Mouse (Mus musculus) CD4-positive, CD25-positive, alpha-beta regulatory T cell, adult 2 months (primary cell): Measurements from ENCODE around the gene Hist2h3c2.
"Not testable (repeated sequence)": the region's sequence is repeated elsewhere in the genome, so short reads cannot be mapped to it uniquely, and the experiment has no call there.

Source experiments
- DNase-seq: peaks from one replicate; pipeline ENCODE4 v3.0.0-alpha.2; 2012; ENCODE audit warnings: low read depth, low spot score

The Hist2h3c2 gene

DNA sequence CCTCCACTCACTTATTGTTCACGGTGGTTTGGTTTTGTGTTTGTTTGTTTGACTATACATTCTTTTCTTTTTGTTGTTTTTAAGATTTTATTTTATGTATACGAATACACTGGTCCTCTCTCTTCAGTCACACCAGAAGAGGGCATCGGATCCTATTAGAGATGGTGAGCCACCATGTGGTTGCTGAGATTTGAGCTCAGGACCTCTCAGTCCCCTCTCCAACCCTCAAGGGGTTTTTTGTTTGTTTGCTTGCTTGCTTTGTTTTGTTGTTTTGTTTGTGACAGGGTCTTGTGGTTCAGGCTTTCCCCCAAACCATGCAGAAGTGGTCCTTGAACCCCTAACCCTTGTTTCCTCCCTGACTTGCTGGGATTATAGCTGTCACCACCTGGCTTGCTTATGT, 22.7 kb upstream of the Hist2h3c2 start:
- DNase-seq, result no peak

DNA sequence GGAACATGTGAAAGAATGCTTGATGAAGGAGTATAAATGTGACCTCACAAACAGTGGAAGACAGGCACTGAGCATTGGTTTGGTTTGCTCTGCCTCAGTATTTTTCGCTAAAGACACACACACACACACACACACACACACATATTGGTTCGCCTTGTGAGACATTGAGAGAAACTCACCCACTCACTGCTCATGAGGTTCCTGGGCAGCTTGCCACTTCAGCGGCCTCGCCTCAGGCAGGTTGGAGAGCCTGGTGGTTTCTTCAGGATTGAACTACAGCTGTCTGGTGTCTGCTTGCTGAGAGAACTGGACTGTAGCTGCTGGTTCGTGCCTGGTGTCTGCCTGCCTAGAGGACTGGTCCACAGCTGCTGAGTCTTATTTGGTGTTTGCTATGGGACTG, 21.3 kb upstream of the Hist2h3c2 start:
- DNase-seq, result no peak

DNA sequence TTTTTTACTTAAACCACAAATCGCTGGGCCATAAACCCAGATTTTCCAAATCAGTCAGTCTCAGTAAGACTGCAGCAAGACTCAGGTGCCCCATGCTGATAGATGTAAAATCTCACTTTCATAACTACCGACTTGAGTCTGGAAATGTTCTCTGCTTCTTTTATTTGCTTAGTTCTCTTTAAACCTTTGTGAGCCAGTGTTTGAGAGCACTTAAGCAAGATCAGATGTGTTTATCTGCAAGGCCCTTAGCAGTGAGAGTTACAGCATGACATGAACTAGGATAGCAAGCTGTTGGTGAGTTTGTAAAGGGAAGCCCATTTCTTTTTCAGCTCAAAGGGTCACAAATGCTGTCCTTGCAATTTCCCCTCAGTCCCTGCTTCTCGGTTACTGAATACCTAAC, 18.3 kb upstream of the Hist2h3c2 start:
- DNase-seq, result no peak

DNA sequence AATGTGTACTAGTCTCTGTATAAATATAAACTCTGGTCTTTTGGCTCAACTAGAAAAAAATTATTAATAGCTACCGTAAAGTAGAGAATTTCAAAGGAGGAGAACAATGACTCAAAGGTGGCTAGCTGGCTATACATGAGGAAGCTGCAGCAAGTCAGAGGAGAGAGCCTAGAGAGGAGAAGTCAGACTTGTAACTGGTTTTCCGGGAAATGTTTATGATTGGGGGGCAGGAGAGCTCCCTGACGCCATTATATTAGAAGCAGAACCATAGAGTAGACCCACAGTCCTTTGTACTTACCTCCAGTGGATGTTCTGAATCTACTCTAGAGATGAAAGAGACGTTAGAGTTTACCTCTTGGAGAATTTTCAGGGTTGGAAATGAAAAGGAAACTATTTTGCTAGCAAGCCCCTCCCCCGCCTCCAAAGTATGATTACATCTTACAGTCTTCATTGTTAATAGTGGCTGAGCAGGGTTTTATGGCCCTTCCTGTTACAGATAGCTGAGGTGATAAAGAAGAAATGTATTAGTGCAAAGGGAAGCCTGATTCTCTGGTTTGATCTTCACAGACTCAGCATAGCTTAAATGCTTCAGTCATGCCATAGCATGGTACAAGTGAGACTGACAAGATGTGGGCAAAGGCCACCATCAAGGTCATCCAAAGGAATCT, 17.1 kb upstream of the Hist2h3c2 start:
- DNase-seq, result no peak

DNA sequence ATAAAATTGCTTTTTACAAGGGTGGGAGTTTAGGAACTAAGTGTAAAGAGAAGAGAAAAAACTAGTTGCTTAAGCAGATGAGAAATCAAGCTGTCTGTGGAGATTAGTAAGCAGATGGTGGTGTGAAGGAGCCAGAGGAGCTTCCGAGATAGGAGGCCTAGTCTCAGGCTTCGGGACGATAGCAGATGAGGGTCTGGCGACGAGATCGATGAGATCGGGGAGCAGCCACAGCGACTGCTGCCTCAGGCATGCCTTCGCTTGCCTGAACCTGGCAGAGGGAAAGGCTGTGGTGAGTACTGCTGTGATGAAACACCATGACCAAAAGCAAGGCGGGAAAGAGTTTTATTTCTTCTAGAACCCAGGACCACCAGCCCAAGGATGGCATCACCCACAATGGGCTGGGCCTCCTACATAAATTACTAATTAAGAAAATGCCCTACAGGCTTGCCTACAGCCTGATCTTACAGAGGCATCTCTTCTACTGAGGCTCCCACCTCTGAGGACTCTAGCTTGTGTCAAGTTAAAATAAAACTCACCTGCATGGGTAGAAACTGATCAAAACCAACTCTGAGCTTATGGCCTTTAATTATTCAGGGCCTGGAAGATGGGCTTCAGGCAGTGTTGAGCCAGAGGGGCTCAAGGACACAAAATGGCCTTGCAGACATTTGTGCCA, 15.9 kb upstream of the Hist2h3c2 start:
- DNase-seq, result no peak

DNA sequence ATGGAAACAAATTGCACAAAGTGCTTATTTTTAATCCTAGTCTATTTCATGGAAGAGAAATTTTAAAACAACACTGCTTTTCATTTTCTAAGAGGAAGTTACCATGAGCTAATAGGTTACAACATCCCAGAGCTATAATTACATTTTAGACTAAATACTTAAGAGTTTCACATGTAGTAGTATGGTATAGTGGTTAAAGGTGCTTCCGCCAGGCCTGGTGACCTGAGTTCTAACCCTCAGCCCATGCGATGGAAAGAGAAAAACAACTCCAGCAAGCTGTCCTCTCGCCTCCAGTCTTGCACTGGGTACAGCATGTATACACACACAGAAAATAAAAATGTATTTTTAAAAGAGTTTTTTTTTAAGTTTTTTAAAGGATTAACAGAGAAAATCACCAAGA, 12.9 kb upstream of the Hist2h3c2 start:
- no peak for DNase-seq

DNA sequence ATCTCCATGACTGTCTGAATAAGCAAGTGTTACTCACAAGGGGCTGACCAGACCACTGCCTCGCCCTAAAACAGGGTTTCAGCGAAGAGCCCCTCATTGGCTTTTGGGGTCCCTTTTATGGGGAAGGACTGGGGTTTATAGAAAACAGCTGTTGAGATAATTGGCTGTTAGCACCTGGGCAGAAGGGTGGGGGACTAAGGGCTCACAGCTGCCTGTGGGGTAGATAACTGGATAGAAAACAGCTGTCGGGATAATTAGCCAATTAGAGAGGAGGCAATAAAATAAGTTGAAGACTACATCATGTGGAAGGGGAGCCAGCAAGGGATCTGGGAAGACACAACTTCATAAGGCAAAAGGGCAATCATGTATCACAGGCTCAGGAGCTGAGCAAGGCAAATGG, 12.0 kb upstream of the Hist2h3c2 start:
- no peak for DNase-seq

DNA sequence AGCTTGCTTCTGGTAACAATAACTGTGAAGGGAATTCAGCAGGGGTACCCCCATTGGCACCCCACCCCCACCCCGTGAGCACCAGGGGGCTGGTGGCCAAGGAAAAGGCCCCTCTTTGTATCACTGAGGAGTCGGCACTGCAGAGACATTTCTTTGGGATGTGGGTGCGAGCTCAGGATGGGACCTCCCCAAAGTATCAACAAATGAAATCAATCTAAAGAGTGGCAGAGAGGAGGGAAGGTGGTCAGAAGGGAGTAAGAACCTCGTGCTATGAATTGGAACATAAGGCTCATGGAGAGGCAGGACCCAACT, 10.1 kb upstream of the Hist2h3c2 start:
- DNase-seq, result no peak

DNA sequence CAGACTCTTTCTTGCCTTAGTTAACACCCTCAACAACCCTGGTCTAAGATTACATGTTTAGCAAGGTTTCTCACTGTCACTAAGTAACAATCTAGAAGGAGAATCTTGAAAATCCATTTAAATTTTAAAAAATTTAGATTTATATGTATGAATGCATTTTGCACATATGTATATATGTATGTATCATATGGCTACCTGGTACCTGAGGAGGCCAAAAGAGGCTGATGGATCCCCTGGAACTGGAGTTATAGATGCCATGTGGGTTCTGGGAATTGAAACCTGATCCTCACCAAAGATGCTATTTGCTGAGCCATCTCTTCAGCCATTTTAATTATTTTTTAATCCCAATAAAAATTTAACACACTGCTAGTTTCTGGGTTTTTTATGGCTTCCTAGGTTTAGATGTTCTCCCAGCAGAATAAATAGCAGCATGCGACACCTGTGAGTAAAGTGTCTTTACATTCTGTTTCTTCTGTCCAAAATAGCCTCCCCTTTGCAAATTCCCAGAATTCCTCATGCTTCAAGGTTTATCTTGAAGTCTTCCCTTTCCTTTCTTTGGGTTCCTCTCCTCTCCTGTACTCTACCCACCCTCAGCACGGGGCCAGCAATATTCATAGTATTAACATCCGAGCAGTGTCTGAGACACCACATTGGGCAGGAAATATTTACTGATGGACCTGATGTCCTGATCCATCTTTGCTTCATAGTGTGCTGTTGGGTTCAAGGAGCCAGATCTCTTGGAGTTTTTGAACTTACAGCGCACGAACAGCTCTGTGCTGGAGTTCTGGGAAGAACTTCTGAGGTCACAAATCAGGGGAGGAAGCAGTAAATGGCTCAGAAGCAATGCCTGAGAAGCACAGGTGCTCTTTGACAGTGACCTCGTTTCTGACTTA, 9.5 kb upstream of the Hist2h3c2 start:
- DNase-seq, result no peak

DNA sequence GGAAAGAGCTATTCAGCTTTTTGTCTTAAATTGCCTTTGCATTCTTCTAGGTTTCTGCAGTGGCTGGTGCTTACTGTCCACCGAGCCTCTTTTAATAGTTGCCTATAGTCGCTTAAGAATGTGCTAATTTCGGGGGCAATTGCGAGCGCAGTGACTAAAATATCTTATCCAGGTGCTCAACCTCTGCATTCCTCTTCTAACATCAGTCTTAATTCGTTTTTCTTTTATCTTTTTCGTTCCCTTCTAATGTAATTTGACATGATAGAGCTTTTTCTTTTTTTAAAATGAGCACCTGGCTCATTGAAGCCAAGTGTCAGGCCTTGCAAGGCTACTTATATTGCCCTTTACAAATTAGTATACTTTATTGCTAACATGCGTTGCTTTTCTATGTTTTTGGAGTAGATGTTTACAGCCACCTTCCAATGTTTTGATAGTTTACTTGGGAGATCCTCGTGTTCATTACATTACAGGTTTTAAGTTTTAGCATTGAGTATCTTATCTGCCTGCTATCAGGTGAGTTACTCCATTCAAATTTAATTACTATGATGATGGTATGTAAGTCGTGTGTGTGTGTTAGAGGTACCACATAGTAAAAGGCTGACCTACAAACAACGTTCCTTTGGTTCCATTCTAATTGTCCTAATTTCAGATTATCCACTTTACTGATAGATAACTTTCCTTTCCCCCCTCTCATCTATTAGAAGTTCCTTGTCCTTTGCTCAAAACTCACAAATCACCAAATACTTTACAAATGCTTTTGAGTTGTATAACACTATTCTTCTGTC, 8.6 kb upstream of the Hist2h3c2 start:
- no peak for DNase-seq

DNA sequence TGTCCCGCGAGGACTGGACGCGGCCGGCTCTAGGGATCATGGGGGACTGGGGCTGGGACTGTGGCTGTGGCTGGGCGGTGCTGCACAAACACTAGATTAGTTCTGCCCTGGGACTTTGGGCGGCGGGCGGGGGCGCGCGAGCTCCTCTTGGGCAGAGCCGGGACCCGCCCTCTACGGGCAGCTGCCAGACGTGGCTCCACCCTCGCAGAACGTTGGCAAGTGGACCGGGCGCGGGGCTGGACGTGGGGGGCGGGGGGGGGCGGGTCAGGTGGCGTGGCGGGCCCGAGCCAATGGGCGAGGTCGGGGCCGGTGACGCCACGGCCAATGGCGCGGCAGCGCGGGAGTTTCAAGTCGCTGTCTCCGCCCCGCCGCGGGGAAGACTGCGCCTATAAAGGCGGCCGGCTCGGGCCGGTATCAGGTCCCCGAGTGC, 7.5 kb upstream of the Hist2h3c2 start, which contains the start of gene Hist2h3c1:
Gene Hist2h3c1, plus strand, starts transcription at position 259 of the 430 bp plus-strand sequence.
- DNase-seq, result not testable (repeated sequence)

DNA sequence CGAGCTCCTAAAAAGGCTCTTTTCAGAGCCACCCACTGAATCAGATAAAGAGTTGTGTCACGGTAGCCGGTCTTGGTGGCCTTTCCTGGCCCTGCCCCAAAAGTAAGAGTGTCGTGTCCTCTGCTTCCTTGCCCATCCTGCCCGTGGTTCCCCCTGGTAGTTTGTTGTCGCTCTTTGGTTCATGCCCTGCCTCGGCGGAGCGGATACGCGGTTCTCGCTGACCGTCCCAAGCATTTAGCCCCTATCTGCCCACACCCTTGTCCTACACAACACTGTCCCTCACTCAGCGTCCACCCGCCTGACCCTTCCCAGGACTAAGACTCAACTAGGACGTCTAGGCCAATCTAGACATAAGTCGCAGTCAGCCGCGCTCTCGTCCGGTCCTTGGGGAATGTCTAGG, 7.1 kb upstream of the Hist2h3c2 start:
- DNase-seq, result not testable (repeated sequence)

DNA sequence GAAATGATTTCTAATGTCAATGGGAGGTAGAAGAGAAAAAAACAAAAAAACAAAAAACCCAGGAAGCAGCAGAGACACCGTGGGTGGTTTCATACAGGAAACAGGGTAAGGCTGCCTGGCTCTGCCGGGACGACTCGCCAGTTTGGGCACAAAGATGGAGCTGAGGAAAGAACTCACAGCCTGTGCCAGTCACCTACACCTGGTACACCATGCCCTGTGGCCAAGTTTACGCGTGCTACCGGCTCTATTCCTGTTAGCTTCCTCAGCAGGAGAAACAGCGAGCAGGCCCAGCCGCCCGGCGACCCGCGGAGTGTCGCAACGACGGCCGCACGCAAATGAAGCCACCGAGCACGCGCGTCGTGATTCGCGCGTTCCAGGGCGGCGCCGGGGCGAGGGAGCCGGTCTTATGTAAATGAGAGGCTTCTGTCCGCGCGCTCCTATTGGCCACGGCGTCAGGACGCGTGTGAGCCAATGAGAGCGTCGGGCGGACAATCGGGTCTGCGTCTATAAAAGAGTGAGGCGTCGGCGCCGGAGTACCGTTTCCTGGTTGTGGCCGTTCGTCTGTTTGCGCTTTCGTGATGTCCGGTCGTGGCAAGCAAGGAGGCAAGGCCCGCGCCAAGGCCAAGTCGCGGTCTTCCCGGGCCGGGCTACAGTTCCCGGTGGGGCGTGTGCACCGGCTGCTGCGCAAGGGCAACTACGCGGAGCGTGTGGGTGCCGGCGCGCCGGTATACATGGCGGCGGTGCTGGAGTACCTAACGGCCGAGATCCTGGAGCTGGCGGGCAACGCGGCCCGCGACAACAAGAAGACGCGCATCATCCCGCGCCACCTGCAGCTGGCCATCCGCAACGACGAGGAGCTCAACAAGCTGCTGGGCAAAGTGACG, 6.3 kb upstream of the Hist2h3c2 start, which contains the start of gene Hist2h2aa1:
Gene Hist2h2aa1, plus strand, starts transcription at position 495 of the 884 bp plus-strand sequence.
- peak; percentile 85 for DNase-seq

DNA sequence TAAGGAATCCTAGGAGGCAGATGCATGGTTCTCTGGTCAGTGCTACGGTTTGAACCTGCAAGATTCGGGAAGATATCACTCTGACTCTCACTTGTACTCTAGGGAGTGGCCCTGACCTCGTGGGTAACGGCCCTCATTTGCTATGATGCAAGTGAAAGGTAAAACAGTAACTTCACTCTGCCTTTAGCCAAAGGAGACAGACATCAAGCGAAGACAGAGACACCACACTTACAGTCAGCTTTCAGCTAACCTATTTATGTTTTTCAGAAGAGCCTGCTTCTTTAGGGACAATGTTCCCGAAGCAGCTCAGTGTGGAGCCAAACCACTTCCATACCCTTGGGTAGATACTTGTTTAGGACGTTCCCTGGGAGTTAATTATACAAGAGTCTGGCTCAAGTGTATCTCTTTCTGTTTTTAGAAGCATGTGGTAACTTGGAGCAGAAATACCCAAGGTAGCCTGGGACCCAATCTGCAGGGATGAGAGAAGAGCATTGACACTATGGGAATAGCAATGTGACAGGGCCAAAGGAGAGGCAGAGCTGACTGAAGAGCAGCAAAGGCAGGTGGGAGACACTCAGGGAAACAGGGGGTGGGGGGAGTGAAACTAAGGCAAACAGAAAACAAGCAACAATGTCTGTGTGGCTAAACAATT, 5.1 kb upstream of the Hist2h3c2 start:
- DNase-seq, result no peak

DNA sequence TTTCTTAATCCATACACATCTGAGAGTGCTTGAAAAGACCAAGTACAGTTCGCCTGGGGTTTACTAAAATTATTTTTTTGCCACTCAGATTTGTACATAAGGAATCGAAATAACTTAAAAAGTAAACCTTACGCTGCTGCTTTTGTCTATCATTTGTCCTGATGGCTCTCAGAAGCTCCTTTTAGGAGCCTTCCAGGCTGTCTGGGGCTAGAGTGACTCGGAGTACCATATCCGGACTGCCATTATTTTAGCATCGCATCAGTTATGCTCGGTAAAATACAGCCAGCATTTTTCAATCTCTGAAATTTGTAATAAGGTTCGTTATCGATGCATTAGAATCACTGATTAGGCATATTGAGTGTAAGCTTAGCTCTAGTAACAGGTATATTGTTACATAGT, 1.9 kb upstream of the Hist2h3c2 start:
- no peak for DNase-seq

DNA sequence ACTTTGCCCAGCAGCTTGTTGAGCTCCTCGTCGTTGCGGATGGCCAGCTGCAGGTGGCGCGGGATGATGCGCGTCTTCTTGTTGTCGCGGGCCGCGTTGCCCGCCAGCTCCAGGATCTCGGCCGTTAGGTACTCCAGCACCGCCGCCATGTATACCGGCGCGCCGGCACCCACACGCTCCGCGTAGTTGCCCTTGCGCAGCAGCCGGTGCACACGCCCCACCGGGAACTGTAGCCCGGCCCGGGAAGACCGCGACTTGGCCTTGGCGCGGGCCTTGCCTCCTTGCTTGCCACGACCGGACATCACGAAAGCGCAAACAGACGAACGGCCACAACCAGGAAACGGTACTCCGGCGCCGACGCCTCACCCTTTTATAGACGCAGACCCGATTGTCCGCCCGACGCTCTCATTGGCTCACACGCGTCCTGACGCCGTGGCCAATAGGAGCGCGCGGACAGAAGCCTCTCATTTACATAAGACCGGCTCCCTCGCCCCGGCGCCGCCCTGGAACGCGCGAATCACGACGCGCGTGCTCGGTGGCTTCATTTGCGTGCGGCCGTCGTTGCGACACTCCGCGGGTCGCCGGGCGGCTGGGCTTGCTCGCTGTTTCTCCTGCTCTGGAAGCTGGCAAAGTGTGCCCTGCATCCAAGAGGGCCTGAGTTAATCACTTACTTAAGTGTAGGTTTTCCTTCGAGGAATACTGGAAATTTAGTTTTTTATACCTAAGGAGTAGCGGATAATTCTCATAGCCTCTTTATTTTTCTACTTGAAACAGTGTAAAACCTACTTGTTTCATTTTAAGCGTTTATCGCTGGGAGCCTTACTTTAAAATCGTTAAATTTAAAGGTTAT, 1.2 kb upstream of the Hist2h3c2 start, which contains the start of gene Hist2h2aa2:
Gene Hist2h2aa2, minus strand, starts transcription at position 328 of the 850 bp plus-strand sequence.
- DNase-seq, result peak; percentile 71

DNA sequence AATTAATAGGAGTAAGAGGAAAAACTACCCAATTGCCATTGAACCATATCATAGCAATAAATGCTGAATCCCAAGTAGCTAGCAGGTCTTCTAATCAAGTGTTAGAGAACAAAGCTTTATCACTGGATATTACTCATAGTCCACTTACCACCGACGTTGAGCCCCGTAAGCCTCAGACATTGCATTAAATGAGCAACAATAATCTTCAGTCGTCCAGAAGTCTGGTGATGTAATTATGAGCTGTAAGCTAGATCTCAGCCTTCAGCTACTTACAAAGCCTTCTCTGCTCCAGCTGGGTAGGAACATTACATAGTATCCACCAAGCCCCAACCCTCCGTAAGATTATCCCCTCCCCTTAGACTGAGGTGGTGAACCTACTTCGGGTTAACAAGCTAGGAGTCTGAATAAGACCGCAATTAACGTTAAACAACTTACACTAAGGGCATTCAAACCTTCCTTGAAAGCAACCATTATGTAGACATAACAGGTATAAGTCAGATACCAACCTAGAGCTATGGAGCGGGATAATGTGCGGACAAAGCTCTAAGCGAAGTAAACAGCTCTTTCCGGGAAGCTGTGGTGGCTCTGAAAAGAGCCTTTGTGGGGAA, 919 bp downstream of the Hist2h3c2 start:
- DNase-seq, result peak; percentile 29

DNA sequence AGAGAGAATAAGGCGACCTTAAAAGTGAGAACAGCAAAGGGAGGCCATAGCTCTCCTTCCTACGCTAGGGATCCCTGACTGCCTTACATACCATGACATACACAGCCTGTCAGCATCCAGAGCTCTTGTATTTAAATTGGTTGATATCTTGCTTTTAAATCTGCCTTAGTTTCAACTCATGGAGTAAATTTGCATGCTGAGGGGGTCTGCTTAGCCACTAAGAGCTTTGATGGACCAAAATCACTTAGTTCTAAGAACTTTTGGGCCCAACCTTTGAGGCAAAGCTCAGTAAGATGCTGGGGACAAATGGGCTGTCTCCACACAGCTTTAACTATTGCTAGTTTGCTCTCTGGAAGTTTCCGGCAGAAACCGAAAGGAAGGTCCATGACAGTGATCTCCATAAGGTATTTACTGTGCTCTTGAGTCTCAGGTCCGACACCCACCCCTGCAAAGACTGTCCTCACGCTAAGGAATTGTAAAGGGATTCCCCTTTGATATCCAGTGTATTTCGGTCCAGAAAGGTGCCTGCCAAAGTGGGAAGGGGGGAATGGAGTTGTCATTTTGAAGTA, 1.5 kb downstream of the Hist2h3c2 start:
- DNase-seq, result no peak
